Mouse (Mus musculus) induced T-regulatory cell, adult 2 months (primary cell): ENCODE data around the gene Ptrh2.
A peak's percentile ranks its signal among the peaks of the same experiment; 100 is the strongest.

Experiments
- DNase-seq: peaks from one replicate; pipeline ENCODE4 v3.0.0-alpha.2; 2012; ENCODE audit warnings: low read depth

Ptrh2 gene

GRCm38 (mm10) chr11:86683395-86684125 is at the start of gene Ptrh2, which contains the start of gene Vmp1:
Ptrh2 (plus strand) TSS chr11:86683985.
Vmp1 (minus strand) TSS chr11:86683836.
- DNase-seq, result peak; percentile 97

GRCm38 (mm10) chr11:86634396-86634795 is 49.4 kb upstream of the Ptrh2 start:
- DNase-seq, result no peak

- DNase-seq, result no peak
Measured at GRCm38 (mm10) chr11:86637697-86638096, 46.1 kb upstream of the Ptrh2 start.

- DNase-seq, result peak; percentile 11
Measured at GRCm38 (mm10) chr11:86641714-86642113, 42.1 kb upstream of the Ptrh2 start.

GRCm38 (mm10) chr11:86644553-86644952 is 39.2 kb upstream of the Ptrh2 start:
- DNase-seq, result peak; percentile 43

GRCm38 (mm10) chr11:86646136-86646834 is 37.5 kb upstream of the Ptrh2 start:
- peak; percentile 56 for DNase-seq

- peak; percentile 61 for DNase-seq
Measured at GRCm38 (mm10) chr11:86646885-86647459, 36.8 kb upstream of the Ptrh2 start.

- peak; percentile 59 for DNase-seq
Measured at GRCm38 (mm10) chr11:86647706-86648447, 35.9 kb upstream of the Ptrh2 start.

- DNase-seq, result no peak
Measured at GRCm38 (mm10) chr11:86649542-86649941, 34.2 kb upstream of the Ptrh2 start.

- DNase-seq, result no peak
Measured at GRCm38 (mm10) chr11:86650676-86651075, 33.1 kb upstream of the Ptrh2 start.

GRCm38 (mm10) chr11:86652578-86652979 is 31.2 kb upstream of the Ptrh2 start:
- peak; percentile 90 for DNase-seq

GRCm38 (mm10) chr11:86653446-86653845 is 30.3 kb upstream of the Ptrh2 start:
- DNase-seq, result peak; percentile 93

- DNase-seq, result no peak
Measured at GRCm38 (mm10) chr11:86654096-86654495, 29.7 kb upstream of the Ptrh2 start.

GRCm38 (mm10) chr11:86655671-86656070 is 28.1 kb upstream of the Ptrh2 start:
- DNase-seq, result peak; percentile 75

- DNase-seq, result no peak
Measured at GRCm38 (mm10) chr11:86656849-86657567, 26.8 kb upstream of the Ptrh2 start.

- no peak for DNase-seq
Measured at GRCm38 (mm10) chr11:86657863-86658262, 25.9 kb upstream of the Ptrh2 start.

- no peak for DNase-seq
Measured at GRCm38 (mm10) chr11:86662986-86663895, 20.5 kb upstream of the Ptrh2 start.

GRCm38 (mm10) chr11:86663977-86664376 is 19.8 kb upstream of the Ptrh2 start:
- no peak for DNase-seq

GRCm38 (mm10) chr11:86664406-86664805 is 19.4 kb upstream of the Ptrh2 start:
- no peak for DNase-seq

GRCm38 (mm10) chr11:86667553-86667952 is 16.2 kb upstream of the Ptrh2 start:
- no peak for DNase-seq

- no peak for DNase-seq
Measured at GRCm38 (mm10) chr11:86668169-86668568, 15.6 kb upstream of the Ptrh2 start.
